Mouse (Mus musculus) ovary, postnatal 36 days (tissue): Measurements from ENCODE around the gene Aspscr1.
A peak's percentile ranks its signal among the peaks of the same experiment; 100 is the strongest.

Experiments
- DNase-seq: peaks from one replicate; pipeline ENCODE4 v3.0.0; 2022; ENCODE audit warnings: low spot score, mixed read lengths

Aspscr1 gene

GRCm38 (mm10) chr11:120714546-120714945, 41.8 kb downstream of the Aspscr1 start:
- no peak for DNase-seq

GRCm38 (mm10) chr11:120715131-120715530, 42.4 kb downstream of the Aspscr1 start:
- no peak for DNase-seq

GRCm38 (mm10) chr11:120719242-120719641, 46.5 kb downstream of the Aspscr1 start:
- no peak for DNase-seq

- DNase-seq, result no peak
Observed at GRCm38 (mm10) chr11:120719841-120720376, 47.1 kb downstream of the Aspscr1 start.

- DNase-seq, result peak; percentile 86
Observed at GRCm38 (mm10) chr11:120720450-120720849, 47.7 kb downstream of the Aspscr1 start.

- peak; percentile 75 for DNase-seq
Observed at GRCm38 (mm10) chr11:120721124-120722066, 48.6 kb downstream of the Aspscr1 start, which contains the start of gene Rac3. Gene Rac3, plus strand, starts transcription at chr11:120721470.

- DNase-seq, result no peak
Observed at GRCm38 (mm10) chr11:120722067-120722630, 49.4 kb downstream of the Aspscr1 start.

- no peak for DNase-seq
Observed at GRCm38 (mm10) chr11:120722761-120723382, 50.1 kb downstream of the Aspscr1 start.

GRCm38 (mm10) chr11:120723509-120723908, 50.7 kb downstream of the Aspscr1 start:
- no peak for DNase-seq

- DNase-seq, result no peak
Observed at GRCm38 (mm10) chr11:120726243-120727168, 53.7 kb downstream of the Aspscr1 start.

GRCm38 (mm10) chr11:120727169-120727527, 54.4 kb downstream of the Aspscr1 start, which contains the start of gene Dcxr:
Gene Dcxr, minus strand, starts transcription at chr11:120727281.
- DNase-seq, result peak; percentile 83

GRCm38 (mm10) chr11:120727564-120727963, 54.8 kb downstream of the Aspscr1 start:
- no peak for DNase-seq

GRCm38 (mm10) chr11:120728530-120729240, 55.9 kb downstream of the Aspscr1 start:
- no peak for DNase-seq

- peak; percentile 56 for DNase-seq
Observed at GRCm38 (mm10) chr11:120729432-120730050, 56.8 kb downstream of the Aspscr1 start.

GRCm38 (mm10) chr11:120730331-120730870, 57.6 kb downstream of the Aspscr1 start:
- DNase-seq, result no peak

GRCm38 (mm10) chr11:120731395-120731794, 58.6 kb downstream of the Aspscr1 start:
- DNase-seq, result no peak

- DNase-seq, result no peak
Observed at GRCm38 (mm10) chr11:120731858-120732680, 59.3 kb downstream of the Aspscr1 start, which contains the start of gene Cbr2. Gene Cbr2, minus strand, starts transcription at chr11:120732114.

GRCm38 (mm10) chr11:120733521-120733920, 60.7 kb downstream of the Aspscr1 start:
- peak; percentile 58 for DNase-seq

GRCm38 (mm10) chr11:120736424-120736823, 63.7 kb downstream of the Aspscr1 start:
- no peak for DNase-seq
